Comparison of ENCODE assay signal across 19 mouse cellular contexts in the genomic region with DNA sequence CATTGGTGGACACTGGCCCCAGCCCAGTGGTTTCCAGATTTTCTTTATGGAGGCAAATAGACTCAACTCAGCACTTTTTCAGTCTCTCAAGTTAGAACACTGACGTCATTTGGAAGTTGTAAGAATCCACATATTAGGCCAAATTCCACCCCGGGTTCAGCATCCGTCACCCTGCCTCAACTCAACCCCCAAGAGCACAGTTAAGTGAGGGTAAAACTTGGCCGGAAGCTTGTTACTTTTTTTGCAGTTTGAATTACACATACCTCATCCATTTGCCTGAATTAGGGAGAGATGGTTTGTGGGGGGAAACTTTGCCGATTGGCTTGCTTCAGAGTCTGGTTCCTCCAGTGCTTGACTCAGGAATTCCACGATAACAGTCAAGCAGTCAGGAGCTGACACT.
DNase-seq lines count a peak whose midpoint lies in the region; ATAC-seq and TF ChIP-seq lines count a peak whose summit lies in the region.
"Had no signal": no experiment of that assay in that cellular context is flagged by ENCODE, and none has a peak within 500 bp of the region (broad histone marks: within the 10 kb centered on the region; RNA-seq: fewer than 3 reads in every experiment).

No protein-coding gene starts in this region.

- ATAC-seq in kidney, postnatal 0 days (replicated peaks; ENCODE audit: low FRiP score, low read depth), result no peak
- ATAC-seq: forebrain, embryonic 16.5 days; intestine, embryonic 15.5 days; Patski had no signal

- DNase-seq in gastrocnemius, adult 2 months, result peak; percentile 23
- no peak for DNase-seq in gastrocnemius, adult 8-10 months (ENCODE audit: low spot score in 2 of 2)
- DNase-seq in kidney, postnatal 0 days (ENCODE audit: low spot score), result peak; percentile 50
- DNase-seq in kidney, adult 8-10 months, result no peak
- peak; percentile 59 for DNase-seq in NIH3T3 (ENCODE audit: low read depth)
- peak; percentile 26 for DNase-seq in heart, postnatal 4 days
- DNase-seq in adrenal gland, adult 8-10 months, result no peak
- DNase-seq in right cerebral cortex, postnatal 4 days, result no peak
- DNase-seq: cerebellum, postnatal 10 days; embryo, embryonic 11 days; thymus, postnatal 14 days had no signal

- H3K9me3 ChIP-seq in kidney, postnatal 0 days (replicated peaks; ENCODE audit: low read length), result no peaks in the 10 kb centered on the region
- H3K9me3 ChIP-seq: hindbrain, embryonic 13.5 days; intestine, embryonic 15.5 days; neural tube, embryonic 15.5 days had no signal

- 59% methylated on average over 6 of the region's 6 CpGs for WGBS in kidney, postnatal 0 days

- H3K4me3 ChIP-seq in gastrocnemius, adult 2 months, result no peak overlapping the region
- no peak overlapping the region for H3K4me3 ChIP-seq in kidney, postnatal 0 days (replicated peaks; ENCODE audit: low read depth, low read length)
- H3K4me3 ChIP-seq: erythroblast, embryonic 14.5 days; hindbrain, embryonic 13.5 days; intestine, embryonic 15.5 days; neural tube, embryonic 15.5 days had no signal

- no peaks in the 10 kb centered on the region for H3K4me1 ChIP-seq in kidney, postnatal 0 days (replicated peaks; ENCODE audit: insufficient read depth, low read length)
- H3K4me1 ChIP-seq: intestine, embryonic 15.5 days had no signal

- TF ChIP-seq CTCF in gastrocnemius, adult 2 months (IDR thresholded peaks at IDR 0.05), result no peak
- no peak for TF ChIP-seq CTCF in kidney, postnatal 0 days (IDR thresholded peaks at IDR 0.05; ENCODE audit: low read depth)

- no peaks in the 10 kb centered on the region for H3K27me3 ChIP-seq in kidney, postnatal 0 days (ENCODE audit: insufficient read depth, low read length)
- H3K27me3 ChIP-seq: hindbrain, embryonic 13.5 days; intestine, embryonic 15.5 days; neural tube, embryonic 15.5 days; Patski had no signal

- H3K9ac ChIP-seq in kidney, postnatal 0 days (ENCODE audit: low read depth, low read length), result no peak overlapping the region
- H3K9ac ChIP-seq: hindbrain, embryonic 13.5 days; intestine, embryonic 15.5 days; neural tube, embryonic 15.5 days had no signal

- no peak overlapping the region for H3K4me2 ChIP-seq in kidney, postnatal 0 days (ENCODE audit: low read length)
- H3K4me2 ChIP-seq: hindbrain, embryonic 13.5 days; intestine, embryonic 15.5 days; midbrain, embryonic 11.5 days; neural tube, embryonic 15.5 days had no signal

- no peaks in the 10 kb centered on the region for H3K36me3 ChIP-seq in kidney, postnatal 0 days (ENCODE audit: insufficient read depth, low read length)
- H3K36me3 ChIP-seq: hindbrain, embryonic 13.5 days; intestine, embryonic 15.5 days; neural tube, embryonic 15.5 days had no signal

- H3K27ac ChIP-seq in gastrocnemius, adult 2 months, result peak overlapping the region; percentile 46; the same call in 1 of the 2 replicates
- no peak overlapping the region for H3K27ac ChIP-seq in kidney, postnatal 0 days
- H3K27ac ChIP-seq: hindbrain, embryonic 13.5 days; intestine, embryonic 15.5 days; neural tube, embryonic 15.5 days; stomach, postnatal 0 days had no signal

- intact Hi-C loops in gastrocnemius, adult 2 months (cut with DNase I), result no loop called here

Comparison
In these comparisons a context has a peak if more than half of its experiments do, and no peak if none do; other contexts are left out.
1. DNase-seq: peak in gastrocnemius, adult 2 months (single experiment), kidney, postnatal 0 days (single experiment), NIH3T3 (single experiment) and heart, postnatal 4 days (single experiment); none in gastrocnemius, adult 8-10 months (0 of 2), kidney, adult 8-10 months (0 of 2), adrenal gland, adult 8-10 months (single experiment) and right cerebral cortex, postnatal 4 days (single experiment).